Mouse (Mus musculus): ENCODE data around the gene Ncor2.

DNA sequence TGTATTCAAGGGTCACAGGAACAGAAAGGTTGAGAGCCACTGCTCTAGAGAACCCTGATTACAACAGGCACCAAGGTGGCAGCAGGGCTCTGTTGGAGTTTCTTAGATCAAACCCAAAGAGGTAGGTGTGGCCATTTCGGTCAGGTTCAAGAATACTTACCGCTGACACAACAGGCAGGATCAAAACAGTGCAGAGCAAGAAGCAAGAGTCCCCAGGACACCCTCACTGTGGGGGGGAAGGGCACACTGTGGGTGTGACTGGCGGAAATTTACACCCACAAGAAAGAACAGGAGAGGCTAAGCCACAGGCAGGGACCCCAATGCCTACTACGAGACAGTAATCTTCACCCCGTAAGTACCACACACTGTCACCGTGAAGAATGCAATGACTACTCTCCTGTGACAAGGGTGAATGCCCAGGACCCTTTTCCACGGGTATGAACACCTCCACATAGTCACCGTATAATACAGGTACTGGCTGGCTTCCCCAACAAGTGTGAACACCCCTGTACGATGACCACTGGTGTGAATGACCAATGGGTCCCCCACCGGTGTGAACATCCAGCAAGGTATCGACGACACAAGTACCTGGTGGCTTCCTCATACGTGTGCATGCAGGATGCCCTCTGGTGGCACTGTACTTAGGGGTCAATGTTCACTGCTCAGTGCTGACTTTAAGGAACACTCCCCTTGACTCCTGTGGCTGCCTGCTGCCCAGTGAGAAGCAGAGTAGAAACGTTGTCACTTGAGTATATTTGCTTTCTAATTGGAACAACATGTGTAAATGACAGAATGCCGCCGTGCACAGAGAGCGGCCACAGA is 162.4 kb downstream of the Ncor2 start:
- no peak for TF ChIP-seq TAL1 (IDR thresholded peaks at IDR 0.05; ENCODE audit: low read length)
- TF ChIP-seq GATA1 (IDR thresholded peaks at IDR 0.05; ENCODE audit: low read length), result no peak
